Mouse (Mus musculus): ENCODE data around the gene Fezf2.

GRCm38 (mm10) chr14:12299654-12300053 is 48.3 kb downstream of the Fezf2 start:
- TF ChIP-seq CTCF (IDR thresholded peaks at IDR 0.05; ENCODE audit: extremely low read depth, insufficient read depth, low read length) (no peak), POLR2A (IDR thresholded peaks at IDR 0.05; ENCODE audit: extremely low read depth, insufficient read depth, low read length) (no peak)
